Mouse (Mus musculus) kidney, adult 2 months (tissue): ENCODE data around the gene Chp1. TPM values are rescaled to one million over a fixed set of nuclear protein-coding genes. Genes with fewer than 3 reads are reported as not detected.
"Not testable (repeated sequence)": the region's sequence is repeated elsewhere in the genome, so short reads cannot be mapped to it uniquely, and the experiment has no call there.

Experiments used
- DNase-seq: peaks from one replicate; pipeline ENCODE4 v3.0.0; 2021
- H3K27ac ChIP-seq: fragments of 200-500 bp; 2 replicates; pipeline ENCODE4 v1.5.1; 2012; ENCODE audit warnings: low read depth, low read length, control low read depth, inconsistent platforms; ENCODE audit not compliant: insufficient read depth
- H3K27me3 ChIP-seq: fragments of 200-500 bp; replicated peaks from 2 replicates; pipeline ENCODE4 v1.6.1; 2012; ENCODE audit warnings: mild to moderate bottlenecking, moderate library complexity, low read length, inconsistent platforms; ENCODE audit not compliant: control insufficient read depth, insufficient read depth
- H3K36me3 ChIP-seq: fragments of 200-500 bp; 2 replicates; pipeline ENCODE4 v1.6.1; 2012; ENCODE audit warnings: mild to moderate bottlenecking, moderate library complexity, low read length, inconsistent platforms; ENCODE audit not compliant: control insufficient read depth, insufficient read depth
- H3K4me1 ChIP-seq: fragments of 200-500 bp; 2 replicates; pipeline ENCODE4 v1.6.1; 2011; ENCODE audit warnings: low read length; ENCODE audit not compliant: control insufficient read depth, insufficient read depth
- H3K4me3 ChIP-seq: fragments of 200-500 bp; 2 replicates; pipeline ENCODE4 v1.5.1; 2011; ENCODE audit warnings: mild to moderate bottlenecking, low read depth, low read length, control low read depth; ENCODE audit not compliant: insufficient read depth
- CTCF ChIP-seq: fragments of 200-500 bp; conservative IDR thresholded peaks from 2 replicates; pipeline ENCODE4 v1.5.1; 2011; ENCODE audit warnings: low read depth, mild to moderate bottlenecking, control low read depth, low read length, moderate library complexity, mixed read lengths; ENCODE audit not compliant: insufficient read depth, insufficient read length
- POLR2A ChIP-seq: fragments of 200-500 bp; IDR thresholded peaks from one replicate; pipeline ENCODE4 v1.6.1; 2011; ENCODE audit warnings: low read depth, low read length, control low read depth
- WGBS: fragments of 180-500 bp; shearing (Covaris S2); methylation state at CpG from one replicate; pipeline ENCODE4 v1.1.7; 2018; 5-methylcytosine and 5-hydroxymethylcytosine counted together
- polyA plus RNA-seq: library from polyadenylated mRNA; depleted of rRNA; stranded (reverse); fragments of >200 nt; gene quantifications from 2 replicates; pipeline ENCODE4 v1.2.3, GENCODE M21; 2012; rRNA removed

The Chp1 gene
- polyA plus RNA-seq, 1 experiment = 135 TPM

DNA sequence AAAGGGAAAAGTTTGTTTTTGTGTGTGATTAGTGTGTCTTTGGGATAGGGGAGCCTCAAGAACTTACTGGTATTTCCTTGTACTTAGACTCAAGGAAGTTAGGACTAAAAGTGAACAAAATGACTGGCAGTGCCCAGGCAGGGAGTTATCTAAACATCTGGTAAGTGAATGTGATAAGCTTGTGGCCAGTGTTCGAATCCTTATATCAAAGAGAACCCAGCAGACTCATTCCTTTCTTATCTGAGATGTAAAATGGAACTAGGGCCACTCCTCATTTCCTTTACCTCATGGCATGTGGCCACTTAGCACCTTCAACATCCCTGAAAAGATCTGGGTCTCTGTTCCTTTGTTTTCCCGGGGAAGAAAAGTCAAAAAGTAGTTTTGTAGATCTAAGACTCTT is 56.4 kb downstream of the Chp1 start:
- DNase-seq = no peak
- peaks cover 13% of the 10 kb centered on the region; the same call in 1 of the 2 replicates for H3K36me3 ChIP-seq
- no peaks in the 10 kb centered on the region for H3K27me3 ChIP-seq
- no peak overlapping the region for H3K4me3 ChIP-seq
- peaks cover 10% of the 10 kb centered on the region; the same call in 1 of the 2 replicates for H3K4me1 ChIP-seq
- no peak overlapping the region for H3K27ac ChIP-seq
- 80% methylated on average over 2 of the region's 2 CpGs for WGBS
- TF ChIP-seq POLR2A = no peak
- no peak for TF ChIP-seq CTCF

DNA sequence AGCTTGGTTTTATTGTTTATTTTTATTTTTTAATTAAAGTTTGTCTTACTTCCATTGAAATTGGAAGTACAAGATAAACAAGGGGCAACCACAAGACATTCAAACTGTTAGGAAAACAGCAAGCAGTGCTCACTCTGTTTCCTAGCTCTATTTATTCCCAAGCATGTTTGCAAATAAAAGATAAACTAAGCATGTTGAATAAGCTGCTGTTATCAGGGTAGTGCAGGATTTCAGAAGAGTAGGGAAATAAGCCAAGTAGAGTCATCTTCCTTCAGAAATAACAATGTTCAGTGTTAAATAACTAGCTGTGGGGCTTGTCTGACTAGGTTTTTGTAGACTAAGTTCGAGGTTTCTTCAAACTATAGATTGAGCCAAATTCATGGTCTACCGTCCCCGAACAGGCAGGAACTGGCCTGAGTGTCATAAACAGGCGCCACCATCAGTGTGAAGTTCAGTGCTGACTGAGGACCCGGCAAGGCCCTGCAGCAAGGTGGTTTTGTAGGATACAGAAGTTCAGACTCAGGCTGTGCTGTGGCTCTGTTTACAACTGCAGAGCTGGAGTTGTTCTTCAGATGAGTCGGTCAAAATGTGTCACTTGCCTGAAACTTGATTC is 58.0 kb downstream of the Chp1 start:
- DNase-seq = no peak
- H3K4me1 ChIP-seq = peaks cover 10% of the 10 kb centered on the region; the same call in 1 of the 2 replicates
- H3K27ac ChIP-seq = no peak overlapping the region
- H3K4me3 ChIP-seq = no peak overlapping the region
- WGBS = 74% methylated on average over 6 of the region's 6 CpGs
- H3K36me3 ChIP-seq = peaks cover 10% of the 10 kb centered on the region; the same call in 1 of the 2 replicates
- TF ChIP-seq CTCF = no peak
- no peak for TF ChIP-seq POLR2A
- H3K27me3 ChIP-seq = no peaks in the 10 kb centered on the region

DNA sequence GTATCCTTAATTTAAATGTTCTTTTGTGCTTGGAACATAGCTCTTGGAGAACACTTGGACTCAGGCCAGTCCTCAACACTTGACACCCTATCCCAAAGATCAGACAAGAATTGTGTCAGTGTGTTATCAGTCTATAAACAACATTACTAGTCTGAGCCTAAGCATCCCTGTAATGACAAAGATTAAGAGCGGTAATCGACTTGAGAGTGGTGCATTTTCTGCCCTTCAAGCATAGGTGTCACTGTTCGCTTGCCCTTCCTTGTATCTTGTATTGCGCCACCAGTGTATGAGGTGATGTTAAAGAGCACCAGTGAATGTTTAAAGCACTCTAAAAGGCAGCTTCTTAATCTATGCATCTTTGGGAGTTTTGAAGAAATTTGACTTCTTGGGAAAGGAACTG is 59.5 kb downstream of the Chp1 start:
- Histone ChIP-seq H3K27ac (no peak overlapping the region), H3K27me3 (no peaks in the 10 kb centered on the region), H3K4me1 (peaks cover 4% of the 10 kb centered on the region; the same call in 1 of the 2 replicates), H3K4me3 (no peak overlapping the region), H3K36me3 (peaks cover 9% of the 10 kb centered on the region; the same call in 1 of the 2 replicates)
- no peak for TF ChIP-seq POLR2A
- 0 out of 2 replicates have a peak, but pooled peaks have one; percentile 16 for TF ChIP-seq CTCF
- 91% methylated on average over 4 of the region's 4 CpGs for WGBS
- DNase-seq = no peak

DNA sequence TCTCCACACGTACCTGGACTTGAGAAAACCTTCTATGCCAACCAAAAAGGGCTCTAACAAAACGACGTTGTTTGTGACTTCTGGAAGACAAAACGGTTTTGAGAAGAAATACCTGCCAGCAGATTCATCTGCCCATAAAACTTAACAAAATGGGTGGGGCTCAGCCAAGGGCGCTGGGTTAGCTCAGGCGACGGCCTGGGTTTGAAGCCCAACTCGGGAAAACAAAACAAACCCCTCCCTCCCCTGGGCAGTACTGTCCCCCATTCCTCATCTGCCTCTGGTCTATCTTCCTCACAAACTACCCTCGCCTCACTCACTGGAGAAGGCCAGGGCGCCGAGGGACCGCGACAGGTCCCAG is 70.3 kb downstream of the Chp1 start:
- TF ChIP-seq POLR2A (no peak), CTCF (no peak)
- Histone ChIP-seq H3K4me3 (peak overlapping the region; percentile 90), H3K27me3 (no peaks in the 10 kb centered on the region), H3K27ac (no peak overlapping the region), H3K36me3 (no peaks in the 10 kb centered on the region), H3K4me1 (peaks cover 11% of the 10 kb centered on the region)
- under 1% methylated on average over 13 of the region's 13 CpGs for WGBS
- no peak for DNase-seq

DNA sequence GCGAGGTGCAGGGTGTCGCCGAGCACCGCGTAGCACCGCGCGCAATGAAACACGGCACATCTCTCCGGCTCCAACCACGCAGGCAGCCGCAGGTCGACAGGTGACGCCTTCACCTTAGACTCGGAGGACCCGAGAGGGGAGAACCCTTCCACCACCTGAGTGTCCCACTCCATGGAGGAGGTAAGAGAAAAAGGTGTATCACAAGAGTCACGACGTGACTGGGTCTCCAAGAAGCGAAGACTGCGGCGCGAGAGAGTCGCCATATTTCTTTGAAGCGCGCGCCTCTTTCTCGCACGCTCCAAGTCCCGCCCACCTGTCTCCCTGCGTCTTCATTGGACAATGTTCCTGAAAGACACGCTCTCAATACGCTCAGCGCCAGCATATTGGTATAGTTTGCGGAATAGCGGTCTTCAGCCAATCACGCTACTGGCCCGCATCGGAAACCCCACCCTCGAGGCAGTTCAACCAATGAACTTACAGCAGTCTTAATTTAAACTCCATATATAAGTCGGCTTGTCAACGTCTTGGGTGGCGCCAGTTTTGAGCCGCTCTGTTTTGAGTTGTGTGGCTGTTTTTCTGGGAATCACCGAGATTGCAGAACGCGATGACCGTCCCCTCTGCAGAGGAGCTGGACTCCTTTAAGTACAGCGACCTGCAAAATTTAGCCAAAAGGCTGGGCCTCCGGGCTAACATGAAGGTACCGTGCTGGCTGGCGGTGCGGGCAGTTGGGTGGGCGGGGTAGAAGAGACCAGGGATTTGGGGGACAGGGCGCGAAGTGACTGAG is 70.9 kb downstream of the Chp1 start, which contains the start of the genes Nusap1 and Oip5:
TSS of gene Nusap1 (plus strand) at position 100 of the 784 bp plus-strand sequence.
TSS of gene Oip5 (minus strand) at position 271 of the 784 bp plus-strand sequence.
- Histone ChIP-seq H3K36me3 (no peaks in the 10 kb centered on the region), H3K4me1 (peaks cover 11% of the 10 kb centered on the region), H3K27me3 (no peaks in the 10 kb centered on the region), H3K4me3 (peak within 1 kb of the TSS; percentile 90), H3K27ac (no peak within 1 kb of the TSS)
- TF ChIP-seq CTCF (no peak), POLR2A (no peak)
- DNase-seq = peak; percentile 97
- under 1% methylated on average over 55 of the region's 55 CpGs for WGBS

DNA sequence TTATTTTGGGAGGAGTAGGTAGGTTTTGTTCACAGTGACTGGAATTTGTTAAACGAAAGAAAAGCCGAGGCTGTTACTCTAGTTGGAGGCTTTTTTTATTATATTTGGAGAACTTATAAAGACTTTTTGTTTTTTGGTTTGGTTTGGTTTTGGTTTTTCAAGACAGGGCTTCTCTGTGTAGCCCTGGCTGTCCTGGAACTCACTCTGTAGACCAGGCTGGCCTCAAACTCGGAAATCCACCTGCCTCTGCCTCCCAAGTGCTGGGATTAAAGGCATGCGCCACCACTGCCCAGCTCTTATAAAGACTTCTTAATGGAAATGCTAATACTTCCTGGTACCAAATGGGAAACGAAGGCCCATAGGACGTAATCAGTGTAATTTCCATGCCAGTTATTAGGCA is 71.5 kb downstream of the Chp1 start:
- H3K27ac ChIP-seq, DNase-seq: not testable (repeated sequence)
- 8% methylated on average over 6 of the region's 6 CpGs for WGBS

DNA sequence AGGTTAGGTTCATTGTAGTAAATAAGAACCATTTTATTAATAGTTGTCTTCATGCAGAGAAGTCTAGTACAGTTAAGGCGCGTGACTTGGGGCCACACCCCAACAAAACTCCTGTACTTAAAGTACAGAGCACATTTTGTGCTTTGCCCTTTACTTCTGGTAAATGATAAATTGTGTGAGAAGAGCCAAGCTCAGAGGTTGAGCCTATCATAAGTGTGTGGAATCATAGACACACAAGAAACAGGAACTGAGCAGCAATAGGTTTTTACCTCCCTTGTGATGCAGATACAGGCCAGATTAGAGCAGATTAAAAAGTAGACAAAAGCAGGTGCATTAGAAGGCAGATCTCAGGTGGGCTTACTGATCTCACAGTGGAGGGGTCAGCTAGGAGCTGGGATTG is 73.8 kb downstream of the Chp1 start:
- no peak overlapping the region for H3K4me3 ChIP-seq
- H3K36me3 ChIP-seq = no peaks in the 10 kb centered on the region
- H3K27ac ChIP-seq = no peak overlapping the region
- H3K4me1 ChIP-seq = peaks cover 11% of the 10 kb centered on the region
- WGBS = 63% methylated on average over 2 of the region's 2 CpGs
- TF ChIP-seq POLR2A (no peak), CTCF (no peak)
- DNase-seq = peak; percentile 44
- no peaks in the 10 kb centered on the region for H3K27me3 ChIP-seq

More for the DNA sequence above, 71.5 kb downstream of the Chp1 start:
- not testable (repeated sequence) for H3K36me3 ChIP-seq, H3K27me3 ChIP-seq
- peak overlapping the region; percentile 80 for H3K4me3 ChIP-seq
- peaks cover 11% of the 10 kb centered on the region for H3K4me1 ChIP-seq

Other genes with a start within 250 kb of the Chp1 start
- 14.6 and 15.9 TPM in 2 replicates for gene Dll4, start 221.9 kb upstream of the Chp1 start, polyA plus RNA-seq
- gene Chac1, start 196.5 kb upstream of the Chp1 start, polyA plus RNA-seq = 2.0 and 2.2 TPM in 2 replicates
- 6.5 and 6.7 TPM in 2 replicates for gene Ino80, start 70.0 kb upstream of the Chp1 start, polyA plus RNA-seq
- 0.52 and 0.56 TPM in 2 replicates for gene Exd1, start 70 bp upstream of the Chp1 start, polyA plus RNA-seq
- 0.25 and 0.29 TPM in 2 replicates for gene Nusap1, start 70.6 kb downstream of the Chp1 start, polyA plus RNA-seq
- 0.38 and 0.75 TPM in 2 replicates for gene Oip5, start 70.8 kb downstream of the Chp1 start, polyA plus RNA-seq
- gene Ndufaf1, start 115.1 kb downstream of the Chp1 start, polyA plus RNA-seq = 8.1 and 13.1 TPM in 2 replicates
- 7.8 and 10.9 TPM in 2 replicates for gene Rtf1, start 127.4 kb downstream of the Chp1 start, polyA plus RNA-seq
- gene Itpka, start 194.6 kb downstream of the Chp1 start, polyA plus RNA-seq = 2.0 and 2.5 TPM in 2 replicates
- 2.0 and 2.6 TPM in 2 replicates for gene Ltk, start 212.7 kb downstream of the Chp1 start, polyA plus RNA-seq
- gene Rpap1, start 239.8 kb downstream of the Chp1 start, polyA plus RNA-seq = 13.8 and 16.7 TPM in 2 replicates